Mouse (Mus musculus): ENCODE data around the gene Crb3.

DNA sequence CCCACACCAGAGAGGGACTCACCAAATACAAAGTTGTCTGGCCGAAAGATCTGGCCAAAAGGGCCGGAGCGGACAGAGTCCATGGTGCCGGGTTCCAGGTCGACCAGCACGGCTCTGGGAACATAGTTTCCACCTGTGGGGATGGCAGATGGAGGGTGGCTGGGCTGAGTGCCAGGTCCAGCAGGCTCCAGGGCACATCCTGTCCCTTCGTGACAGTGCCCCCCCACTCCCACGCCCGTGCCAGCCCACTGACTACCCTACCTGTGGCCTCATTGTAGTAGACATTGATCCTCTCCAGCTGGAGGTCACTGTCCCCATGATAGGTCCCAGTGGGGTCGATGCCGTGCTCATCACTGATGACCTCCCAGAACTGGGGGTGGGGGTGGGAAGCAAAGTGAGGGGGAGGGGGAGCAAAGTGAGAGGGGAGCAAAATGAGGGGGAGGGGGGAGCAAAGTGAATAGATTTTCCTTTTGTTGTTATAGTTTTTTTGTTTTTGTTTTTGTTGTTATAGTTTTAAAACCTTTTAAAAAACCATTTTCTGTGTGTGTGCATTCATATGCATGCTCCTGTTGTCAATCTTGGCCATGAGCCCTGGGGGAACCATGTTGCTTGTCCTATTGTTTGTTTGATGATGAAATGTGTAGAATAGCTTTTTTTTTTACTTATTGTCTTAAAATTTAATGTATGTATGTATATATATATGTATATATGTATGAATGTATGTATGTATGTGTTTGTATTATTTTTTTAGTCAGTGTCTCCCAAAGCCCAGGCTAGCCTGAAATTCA, 27.3 kb downstream of the Crb3 start:
- no peak for TF ChIP-seq POLR2A (IDR thresholded peaks at IDR 0.05; ENCODE audit: control insufficient read depth, low read depth, low read length)
- TF ChIP-seq CTCF (IDR thresholded peaks at IDR 0.05; ENCODE audit: control insufficient read depth, insufficient read depth, insufficient replicate concordance, low read depth, low read length) = no peak
